Mouse (Mus musculus): ENCODE data around the gene Slc16a10. TPM values are rescaled to one million over a fixed set of nuclear protein-coding genes. Genes with fewer than 3 reads are reported as not detected.
"Not testable (repeated sequence)": the region's sequence is repeated elsewhere in the genome, so short reads cannot be mapped to it uniquely, and the experiment has no call there.

The Slc16a10 gene
- polyA plus RNA-seq, 1 experiment from 2014 or later, result 3.3 TPM

DNA sequence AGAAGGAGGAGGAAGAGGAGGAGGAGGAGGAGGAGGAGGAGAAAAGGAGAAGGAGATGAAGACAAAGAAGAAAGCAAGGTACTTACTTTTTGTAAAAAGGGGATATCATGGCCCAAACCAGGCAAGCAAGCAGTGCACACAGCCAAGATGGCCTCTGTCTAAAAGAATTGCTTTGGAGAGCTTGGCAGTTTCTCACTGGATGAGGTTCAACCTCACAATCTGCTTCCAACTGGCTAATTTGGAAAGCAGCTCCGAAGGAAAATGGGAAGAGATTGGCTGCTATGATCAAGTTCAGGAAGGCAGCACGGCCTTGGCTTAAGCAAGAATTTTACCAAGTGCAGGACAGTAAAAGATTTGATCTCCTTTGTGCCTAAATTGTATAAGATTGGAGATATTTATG lies 112.4 kb downstream of the Slc16a10 start:
- 73% methylated on average over 2 of the region's 2 CpGs for WGBS
- H3K4me1 ChIP-seq, result peaks cover 6% of the 10 kb centered on the region
- no peak for ATAC-seq (replicated peaks)
- H3K36me3 ChIP-seq, result no peaks in the 10 kb centered on the region
- H3K27ac ChIP-seq (replicated peaks), result no peak overlapping the region
- H3K27me3 ChIP-seq, result no peaks in the 10 kb centered on the region
- H3K4me3 ChIP-seq, result no peak overlapping the region
- H3K4me2 ChIP-seq (replicated peaks), result no peak overlapping the region
- H3K9ac ChIP-seq (replicated peaks), result no peak overlapping the region
- no peaks in the 10 kb centered on the region for H3K9me3 ChIP-seq

- Histone ChIP-seq H3K4me1 (peaks cover 13% of the 10 kb centered on the region), H3K4me3 (no peak overlapping the region), H3K27ac (replicated peaks) (no peak overlapping the region), H3K9me3 (no peaks in the 10 kb centered on the region), H3K36me3 (no peaks in the 10 kb centered on the region), H3K4me2 (replicated peaks) (no peak overlapping the region), H3K27me3 (no peaks in the 10 kb centered on the region), H3K9ac (replicated peaks) (no peak overlapping the region)
- ATAC-seq (replicated peaks), result no peak
- 78% methylated on average over 8 of the region's 8 CpGs for WGBS
Observed at GRCm38 (mm10) chr10:40028091-40028490, 114.0 kb downstream of the Slc16a10 start.

GRCm38 (mm10) chr10:40026546-40026945 lies 115.5 kb downstream of the Slc16a10 start:
- no peak overlapping the region for H3K27ac ChIP-seq (replicated peaks)

DNA sequence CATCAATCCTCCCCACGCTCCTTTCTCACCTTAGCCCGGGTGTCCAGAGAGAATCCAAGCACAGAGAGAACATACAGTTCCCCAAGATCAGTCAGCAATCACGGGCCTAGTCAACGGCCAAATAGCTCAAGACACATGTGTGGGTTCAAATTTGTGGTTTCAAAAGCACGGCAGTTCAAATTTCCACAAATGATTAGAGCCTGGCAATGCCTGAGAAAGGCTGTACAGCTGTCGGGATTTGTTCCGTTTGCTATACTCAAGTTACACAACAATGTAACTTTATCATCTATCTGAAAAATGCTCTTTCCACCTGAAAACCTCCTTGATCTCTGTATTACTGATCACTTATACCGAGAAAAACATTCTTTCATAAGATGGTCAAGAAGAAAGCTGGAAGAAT lies 116.5 kb downstream of the Slc16a10 start:
- no peaks in the 10 kb centered on the region for H3K9me3 ChIP-seq
- no peaks in the 10 kb centered on the region for H3K36me3 ChIP-seq
- 64% methylated on average over 8 of the region's 8 CpGs for WGBS
- H3K4me1 ChIP-seq, result peaks cover 13% of the 10 kb centered on the region
- H3K27ac ChIP-seq (replicated peaks), result peak overlapping the region; percentile 76
- no peak overlapping the region for H3K9ac ChIP-seq (replicated peaks)
- no peak for ATAC-seq (replicated peaks)
- H3K4me3 ChIP-seq, result peak overlapping the region; percentile 65
- peak overlapping the region; percentile 91 for H3K4me2 ChIP-seq (replicated peaks)
- no peaks in the 10 kb centered on the region for H3K27me3 ChIP-seq

More at GRCm38 (mm10) chr10:40026546-40026945, 115.5 kb downstream of the Slc16a10 start:
- no peak overlapping the region for H3K4me2 ChIP-seq (replicated peaks)
- no peak overlapping the region for H3K4me3 ChIP-seq
- no peaks in the 10 kb centered on the region for H3K36me3 ChIP-seq
- H3K4me1 ChIP-seq, result peaks cover 13% of the 10 kb centered on the region
- WGBS, result 94% methylated on average over 5 of the region's 5 CpGs
- no peak for ATAC-seq (replicated peaks)
- no peaks in the 10 kb centered on the region for H3K9me3 ChIP-seq
- H3K27me3 ChIP-seq, result no peaks in the 10 kb centered on the region
- no peak overlapping the region for H3K9ac ChIP-seq (replicated peaks)

DNA sequence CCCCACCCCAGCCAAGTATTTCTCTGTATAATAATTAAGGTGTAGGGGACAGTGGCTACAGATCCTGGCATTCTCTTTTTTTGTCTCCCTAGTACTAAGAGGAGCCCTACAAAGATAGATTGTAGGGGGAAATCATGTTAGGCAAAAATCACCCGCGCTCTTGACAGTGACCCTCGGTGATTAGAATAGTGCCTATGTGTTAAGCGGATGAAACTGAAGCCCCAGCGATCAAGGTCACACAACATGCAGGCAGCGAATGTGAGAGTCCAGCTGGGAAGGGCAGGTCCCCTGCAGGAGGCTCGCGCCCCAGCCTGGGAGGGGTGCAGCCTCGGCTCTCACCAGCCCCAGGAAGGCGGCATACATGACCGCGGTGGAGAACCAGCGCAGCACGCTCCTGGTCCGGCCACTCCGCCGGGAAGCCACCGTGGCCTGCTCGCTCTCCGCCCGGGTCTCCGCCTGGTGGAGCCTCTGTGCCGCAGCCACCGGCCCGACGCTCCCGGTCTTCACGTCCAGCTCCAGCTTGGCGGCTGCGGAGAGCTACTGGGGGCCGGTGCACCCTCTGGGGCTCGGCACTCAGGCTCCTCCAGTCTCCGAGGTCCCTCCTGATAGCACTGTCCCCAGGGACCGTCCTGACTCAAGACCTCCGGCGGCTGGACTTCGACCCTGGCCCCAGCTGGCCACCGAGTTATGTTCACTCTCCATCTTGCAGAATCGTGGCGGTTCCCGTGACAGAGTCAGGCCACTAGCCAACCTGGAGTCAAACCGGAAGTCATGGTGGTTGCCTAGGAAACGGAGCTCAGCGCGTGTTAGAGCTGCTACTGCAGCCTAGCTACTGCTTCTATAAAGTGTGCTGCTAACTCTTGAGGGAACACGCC lies 117.3 kb downstream of the Slc16a10 start, which contains the start of gene Mfsd4b1:
TSS of gene Mfsd4b1 (minus strand) at position 715 of the 875 bp plus-strand sequence.
- no peaks in the 10 kb centered on the region for H3K27me3 ChIP-seq
- ATAC-seq (replicated peaks), result peak; percentile 97
- WGBS, result under 1% methylated on average over 46 of the region's 46 CpGs
- no peaks in the 10 kb centered on the region for H3K9me3 ChIP-seq
- no peaks in the 10 kb centered on the region for H3K36me3 ChIP-seq
- peak within 1 kb of the TSS; percentile 91 for H3K4me2 ChIP-seq (replicated peaks)
- H3K27ac ChIP-seq (replicated peaks), result peak within 1 kb of the TSS; percentile 76
- H3K4me1 ChIP-seq, result peaks cover 13% of the 10 kb centered on the region
- peak within 1 kb of the TSS; percentile 65 for H3K4me3 ChIP-seq
- peak within 1 kb of the TSS; percentile 67 for H3K9ac ChIP-seq (replicated peaks)

GRCm38 (mm10) chr10:40020401-40020800 lies 121.7 kb downstream of the Slc16a10 start:
- H3K27ac ChIP-seq (replicated peaks), result no peak overlapping the region
- H3K36me3 ChIP-seq, result no peaks in the 10 kb centered on the region
- H3K4me2 ChIP-seq (replicated peaks), result no peak overlapping the region
- no peaks in the 10 kb centered on the region for H3K27me3 ChIP-seq
- 65% methylated on average over 2 of the region's 2 CpGs for WGBS
- H3K4me3 ChIP-seq, result no peak overlapping the region
- ATAC-seq (replicated peaks), result no peak
- no peak overlapping the region for H3K9ac ChIP-seq (replicated peaks)
- no peaks in the 10 kb centered on the region for H3K9me3 ChIP-seq
- H3K4me1 ChIP-seq, result peaks cover 10% of the 10 kb centered on the region

DNA sequence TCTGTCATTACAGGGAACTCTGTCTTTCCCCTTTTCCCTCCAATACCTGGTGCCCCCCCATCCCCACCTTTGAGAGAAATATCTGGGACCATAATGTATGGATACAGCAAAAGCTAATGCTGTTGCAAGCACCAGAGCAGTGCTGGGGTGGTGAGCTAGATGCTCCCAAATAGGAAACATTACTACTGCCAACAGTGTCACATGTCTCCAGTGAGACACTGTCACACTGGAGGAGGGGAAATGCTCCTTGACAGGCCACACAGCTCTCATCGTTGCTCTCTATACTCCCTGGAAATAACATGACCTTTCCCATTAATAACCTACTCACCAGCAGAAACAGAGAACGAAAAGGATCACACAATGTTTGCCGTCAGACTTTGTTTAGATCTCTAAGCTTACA lies 122.6 kb downstream of the Slc16a10 start:
- Histone ChIP-seq H3K36me3 (no peaks in the 10 kb centered on the region), H3K4me2 (replicated peaks) (no peak overlapping the region), H3K9me3 (no peaks in the 10 kb centered on the region), H3K27ac (replicated peaks) (no peak overlapping the region), H3K4me3 (no peak overlapping the region), H3K27me3 (no peaks in the 10 kb centered on the region), H3K4me1 (peaks cover 5% of the 10 kb centered on the region; the same call in 1 of the 2 replicates), H3K9ac (replicated peaks) (no peak overlapping the region)
- no peak for ATAC-seq (replicated peaks)
- WGBS, result 62% methylated on average over 3 of the region's 3 CpGs

DNA sequence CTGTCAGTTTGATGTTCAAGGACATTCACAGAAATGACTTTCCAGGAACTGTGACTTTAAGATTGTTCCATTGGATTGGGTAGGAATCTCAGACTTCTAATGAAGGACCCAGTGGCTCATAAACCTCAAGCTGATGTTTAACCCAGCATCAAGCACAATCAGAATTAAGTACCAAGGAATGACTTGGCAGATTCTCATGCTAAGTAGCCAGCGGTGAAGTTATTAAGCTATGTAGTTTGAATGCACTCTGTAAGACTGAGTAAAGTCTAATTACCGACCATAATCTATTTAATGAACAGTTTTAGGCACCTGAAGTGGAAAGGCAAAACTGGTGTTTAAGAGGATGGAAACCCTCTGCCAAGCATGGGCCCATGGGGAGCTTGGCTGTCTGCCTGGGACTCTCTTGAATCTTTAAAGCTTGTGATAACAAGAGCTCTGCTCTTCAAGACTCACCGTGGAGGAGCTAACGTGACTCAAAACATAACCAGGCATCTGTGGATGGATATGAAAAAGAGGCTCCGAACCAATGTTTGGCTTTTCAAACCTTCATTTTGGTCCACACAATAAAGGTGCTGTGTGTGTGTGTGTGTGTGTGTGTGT lies 123.7 kb downstream of the Slc16a10 start:
- Histone ChIP-seq H3K27me3 (no peaks in the 10 kb centered on the region), H3K4me3 (no peak overlapping the region), H3K36me3 (no peaks in the 10 kb centered on the region), H3K27ac (replicated peaks) (no peak overlapping the region), H3K9ac (replicated peaks) (no peak overlapping the region), H3K4me1 (no peaks in the 10 kb centered on the region), H3K4me2 (replicated peaks) (no peak overlapping the region), H3K9me3 (no peaks in the 10 kb centered on the region)
- no peak for ATAC-seq (replicated peaks)
- WGBS, result 60% methylated on average over 5 of the region's 5 CpGs

DNA sequence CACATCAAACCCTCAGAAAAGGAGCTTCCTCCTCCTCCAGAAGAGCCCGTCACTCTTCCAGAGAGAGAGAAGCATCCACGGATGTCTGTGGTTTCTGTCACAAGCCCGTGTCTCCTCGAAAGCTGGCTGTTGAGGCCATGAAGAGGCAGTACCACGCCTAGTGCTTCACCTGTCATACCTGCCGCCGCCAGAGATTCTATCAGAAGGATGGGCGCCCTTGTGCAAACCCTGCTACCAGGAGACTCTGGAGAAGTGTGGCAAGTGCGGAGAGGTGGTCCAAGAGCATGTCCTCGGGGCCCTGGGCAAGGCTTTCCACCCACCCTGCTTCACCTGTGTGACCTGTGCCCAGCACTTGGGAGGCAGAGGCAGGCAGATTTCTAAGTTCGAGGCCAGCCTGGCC lies 132.5 kb downstream of the Slc16a10 start:
- Histone ChIP-seq H3K27ac (replicated peaks) (no peak overlapping the region), H3K36me3 (no peaks in the 10 kb centered on the region), H3K4me1 (peaks cover 4% of the 10 kb centered on the region; the same call in 1 of the 2 replicates), H3K4me3 (no peak overlapping the region), H3K27me3 (no peaks in the 10 kb centered on the region), H3K9ac (replicated peaks) (no peak overlapping the region), H3K9me3 (no peaks in the 10 kb centered on the region), H3K4me2 (replicated peaks) (no peak overlapping the region)
- ATAC-seq (replicated peaks), result no peak
- WGBS, result 87% methylated on average over 11 of the region's 11 CpGs

DNA sequence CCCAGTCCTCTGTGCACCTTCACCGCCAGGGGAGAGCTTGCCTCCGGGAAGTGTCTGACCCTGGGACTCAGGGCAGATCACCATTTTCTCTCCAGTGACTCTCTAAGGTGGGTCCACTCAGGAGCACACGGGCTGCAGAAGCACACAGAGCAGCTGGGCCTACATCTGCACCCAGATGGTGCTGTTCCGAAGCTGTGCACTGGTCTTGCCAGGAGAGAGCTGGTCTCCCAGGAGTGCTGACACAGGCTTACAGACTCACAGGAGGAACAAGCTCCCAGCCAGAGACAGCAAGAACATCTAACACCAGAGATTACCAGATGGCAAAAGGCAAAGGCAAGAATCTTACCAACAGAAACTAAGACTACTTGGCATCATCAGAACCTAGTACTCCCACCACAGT lies 133.2 kb downstream of the Slc16a10 start:
- H3K36me3 ChIP-seq, result not testable (repeated sequence)

GRCm38 (mm10) chr10:40007953-40008352 lies 134.1 kb downstream of the Slc16a10 start:
- no peak overlapping the region for H3K4me3 ChIP-seq
- no peak overlapping the region for H3K27ac ChIP-seq (replicated peaks)
- no peak for ATAC-seq (replicated peaks)
- no peaks in the 10 kb centered on the region for H3K27me3 ChIP-seq
- no peaks in the 10 kb centered on the region for H3K9me3 ChIP-seq
- WGBS, result 88% methylated on average over 4 of the region's 4 CpGs
- H3K36me3 ChIP-seq, result no peaks in the 10 kb centered on the region
- peaks cover 4% of the 10 kb centered on the region; the same call in 1 of the 2 replicates for H3K4me1 ChIP-seq
- no peak overlapping the region for H3K9ac ChIP-seq (replicated peaks)
- no peak overlapping the region for H3K4me2 ChIP-seq (replicated peaks)

More for the DNA sequence above, 133.2 kb downstream of the Slc16a10 start:
- not testable (repeated sequence) for H3K27ac ChIP-seq (replicated peaks); H3K4me1 ChIP-seq; H3K9me3 ChIP-seq; H3K4me2 ChIP-seq (replicated peaks); H3K4me3 ChIP-seq; ATAC-seq (replicated peaks); H3K27me3 ChIP-seq; H3K9ac ChIP-seq (replicated peaks)
- 74% methylated on average over 4 of the region's 4 CpGs for WGBS

DNA sequence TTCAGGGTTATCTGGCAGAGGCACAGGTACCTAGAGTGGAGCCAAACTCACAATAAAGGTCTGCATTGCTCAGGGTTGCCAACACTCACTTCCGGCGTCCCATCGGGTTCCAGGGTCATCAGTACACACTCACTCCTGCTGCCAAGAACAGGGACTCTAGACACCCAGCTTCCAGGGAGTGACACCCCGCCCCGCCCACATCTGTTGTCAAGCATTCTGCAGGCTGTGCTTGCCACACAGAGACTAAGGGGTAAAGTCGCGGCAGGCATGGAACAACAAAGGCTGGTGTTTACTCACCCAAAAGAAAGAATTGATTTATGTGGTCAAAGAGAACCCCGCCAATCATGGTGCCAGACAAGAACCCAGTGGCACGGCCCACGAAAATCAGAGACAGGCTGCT lies 135.1 kb downstream of the Slc16a10 start:
- H3K27ac ChIP-seq (replicated peaks), result no peak overlapping the region
- no peaks in the 10 kb centered on the region for H3K27me3 ChIP-seq
- no peaks in the 10 kb centered on the region for H3K9me3 ChIP-seq
- no peak overlapping the region for H3K4me3 ChIP-seq
- no peak overlapping the region for H3K9ac ChIP-seq (replicated peaks)
- 37% methylated on average over 10 of the region's 10 CpGs for WGBS
- no peaks in the 10 kb centered on the region for H3K36me3 ChIP-seq
- no peak; the same call in 1 of the 2 replicates for ATAC-seq (replicated peaks)
- H3K4me1 ChIP-seq, result peaks cover 4% of the 10 kb centered on the region; the same call in 1 of the 2 replicates
- H3K4me2 ChIP-seq (replicated peaks), result no peak overlapping the region

Measured in forebrain, embryonic 15.5 days (tissue).